Mouse (Mus musculus): ENCODE results near the gene Slc50a1.

- no peak for TF ChIP-seq CTCF (IDR thresholded peaks at IDR 0.05; ENCODE audit: low read depth)
- TF ChIP-seq EP300 (IDR thresholded peaks at IDR 0.05; ENCODE audit: low read depth): no peak
Measured at GRCm38 (mm10) chr3:89225321-89225815, 45.0 kb downstream of the Slc50a1 start.

Measured in heart, postnatal 0 days (tissue).